Mouse (Mus musculus) stomach, embryonic 16.5 days (tissue): ENCODE measurements at regions not wholly inside any gene's neighbourhood (a gene's known extent, or its start where the extent isn't known, plus 50 kb on each side); places are given as distances from the start of the nearest gene placed in this dataset.
A peak's percentile ranks its signal among the peaks of the same experiment; 100 is the strongest.

Experiments
- ATAC-seq: fragments of 200-750 bp; cut with Nextera tagmentation; 2 replicates; pipeline ENCODE4 v1.8.0; 2017; ENCODE audit warnings: moderate number of reproducible peaks, moderate TSS enrichment; ENCODE audit not compliant: insufficient read depth, low FRiP score
- H3K27ac ChIP-seq: fragments of 300-500 bp; sonication (generic); 2 replicates; pipeline ENCODE4 v1.5.1; 2014; ENCODE audit warnings: low read length
- H3K27me3 ChIP-seq: fragments of 300-500 bp; sonication (generic); 2 replicates; pipeline ENCODE4 v1.6.1; 2014; ENCODE audit warnings: low read length, control low read depth, mixed read lengths; ENCODE audit not compliant: control insufficient read depth, insufficient read depth
- H3K36me3 ChIP-seq: fragments of 300-500 bp; sonication (generic); 2 replicates; pipeline ENCODE4 v1.6.1; 2014; ENCODE audit warnings: low read length; ENCODE audit not compliant: control insufficient read depth, insufficient read depth
- H3K4me1 ChIP-seq: fragments of 300-500 bp; sonication (generic); 2 replicates; pipeline ENCODE4 v1.6.1; 2014; ENCODE audit warnings: low read length, control low read depth, mixed read lengths; ENCODE audit not compliant: control insufficient read depth, insufficient read depth
- H3K4me2 ChIP-seq: fragments of 300-500 bp; sonication (generic); 2 replicates; pipeline ENCODE4 v1.6.1; 2014; ENCODE audit warnings: low read depth, low read length, mixed read lengths
- H3K4me3 ChIP-seq: fragments of 300-500 bp; sonication (generic); replicated peaks from 2 replicates; pipeline ENCODE4 v1.5.1; 2014; ENCODE audit warnings: mild to moderate bottlenecking, low read length
- H3K9ac ChIP-seq: fragments of 300-500 bp; sonication (generic); 2 replicates; pipeline ENCODE4 v1.6.1; 2014; ENCODE audit warnings: low read length
- H3K9me3 ChIP-seq: fragments of 300-500 bp; sonication (generic); replicated peaks from 2 replicates; pipeline ENCODE4 v1.6.1; 2016; ENCODE audit warnings: low read length, control low read depth; ENCODE audit not compliant: control insufficient read depth
- whole genome bisulfite sequencing: fragments of 180-500 bp; shearing (Covaris S2); extraction: QIAGEN DNeasy Blood & Tissue Kit; methylation state at CpG from one replicate; pipeline ENCODE4 v1.1.7; 2014; 5-methylcytosine and 5-hydroxymethylcytosine counted together

GRCm38 (mm10) chr10:111753646-111754045, 218.8 kb upstream of the Krr1 start:
- Histone ChIP-seq H3K36me3 (no peaks in the 10 kb centered on the region), H3K4me2 (no peak overlapping the region)

GRCm38 (mm10) chr10:111755964-111756363, 216.5 kb upstream of the Krr1 start:
- Histone ChIP-seq H3K9ac (no peak overlapping the region), H3K4me2 (0 out of 2 replicates have a peak overlapping the region, but pooled peaks have one; percentile 15), H3K27ac (peak overlapping the region; percentile 73), H3K4me3 (no peak overlapping the region), H3K4me1 (peaks cover 15% of the 10 kb centered on the region), H3K9me3 (no peaks in the 10 kb centered on the region), H3K27me3 (no peaks in the 10 kb centered on the region), H3K36me3 (no peaks in the 10 kb centered on the region)
- 37% methylated on average over 1 of the region's 1 CpGs for WGBS
- no peak for ATAC-seq

More at GRCm38 (mm10) chr10:111753646-111754045, 218.8 kb upstream of the Krr1 start:
- Histone ChIP-seq H3K27ac (no peak overlapping the region), H3K9me3 (no peaks in the 10 kb centered on the region), H3K4me3 (no peak overlapping the region), H3K4me1 (peaks cover 13% of the 10 kb centered on the region), H3K27me3 (no peaks in the 10 kb centered on the region), H3K9ac (no peak overlapping the region)
- no peak for ATAC-seq
- 71% methylated on average over 2 of the region's 2 CpGs for WGBS

- 70% methylated on average over 5 of the region's 5 CpGs for WGBS
- no peaks in the 10 kb centered on the region for H3K36me3 ChIP-seq
- peak; percentile 85; the same call in 1 of the 2 replicates for ATAC-seq
These were observed 215.9 kb upstream of the Krr1 start for GRCm38 (mm10) chr10:111756528-111756927.

GRCm38 (mm10) chr10:111757689-111758088, 214.8 kb upstream of the Krr1 start:
- H3K4me2 ChIP-seq: no peak overlapping the region
- H3K9ac ChIP-seq: no peak overlapping the region
- H3K27me3 ChIP-seq: no peaks in the 10 kb centered on the region
- H3K4me3 ChIP-seq: no peak overlapping the region
- no peak for ATAC-seq
- no peak overlapping the region for H3K27ac ChIP-seq
- peaks cover 15% of the 10 kb centered on the region for H3K4me1 ChIP-seq
- H3K9me3 ChIP-seq: no peaks in the 10 kb centered on the region
- 83% methylated on average over 7 of the region's 7 CpGs for WGBS
- no peaks in the 10 kb centered on the region for H3K36me3 ChIP-seq

More at GRCm38 (mm10) chr10:111756528-111756927, 215.9 kb upstream of the Krr1 start:
- no peak overlapping the region for H3K4me2 ChIP-seq
- H3K4me1 ChIP-seq: peaks cover 15% of the 10 kb centered on the region
- no peaks in the 10 kb centered on the region for H3K27me3 ChIP-seq
- no peak overlapping the region for H3K4me3 ChIP-seq
- H3K9ac ChIP-seq: no peak overlapping the region
- H3K27ac ChIP-seq: peak overlapping the region; percentile 57; the same call in 1 of the 2 replicates
- H3K9me3 ChIP-seq: no peaks in the 10 kb centered on the region

GRCm38 (mm10) chr10:111759505-111759904, 213.0 kb upstream of the Krr1 start:
- no peak overlapping the region for H3K4me3 ChIP-seq
- H3K9me3 ChIP-seq: no peaks in the 10 kb centered on the region
- no peak overlapping the region for H3K9ac ChIP-seq
- 49% methylated on average over 3 of the region's 3 CpGs for WGBS
- H3K27me3 ChIP-seq: no peaks in the 10 kb centered on the region
- H3K4me2 ChIP-seq: no peak overlapping the region
- peaks cover 15% of the 10 kb centered on the region for H3K4me1 ChIP-seq
- H3K36me3 ChIP-seq: no peaks in the 10 kb centered on the region
- ATAC-seq: no peak
- no peak overlapping the region for H3K27ac ChIP-seq

GRCm38 (mm10) chr10:111762751-111763528, 209.5 kb upstream of the Krr1 start:
- H3K4me3 ChIP-seq: no peak overlapping the region
- WGBS: 81% methylated on average over 8 of the region's 8 CpGs
- ATAC-seq: no peak
- H3K27me3 ChIP-seq: no peaks in the 10 kb centered on the region
- peaks cover 10% of the 10 kb centered on the region; the same call in 1 of the 2 replicates for H3K4me1 ChIP-seq
- no peaks in the 10 kb centered on the region for H3K36me3 ChIP-seq
- no peaks in the 10 kb centered on the region for H3K9me3 ChIP-seq
- no peak overlapping the region for H3K4me2 ChIP-seq
- H3K9ac ChIP-seq: no peak overlapping the region
- H3K27ac ChIP-seq: no peak overlapping the region

- no peak overlapping the region for H3K4me2 ChIP-seq
- H3K9me3 ChIP-seq: no peaks in the 10 kb centered on the region
- no peaks in the 10 kb centered on the region for H3K27me3 ChIP-seq
- no peak overlapping the region for H3K4me3 ChIP-seq
- WGBS: 70% methylated on average over 7 of the region's 7 CpGs
- peak overlapping the region; percentile 89 for H3K27ac ChIP-seq
- H3K9ac ChIP-seq: no peak overlapping the region
- no peak for ATAC-seq
- peaks cover 12% of the 10 kb centered on the region for H3K4me1 ChIP-seq
- no peaks in the 10 kb centered on the region for H3K36me3 ChIP-seq
These were observed 205.3 kb upstream of the Krr1 start for GRCm38 (mm10) chr10:111767011-111767720.

GRCm38 (mm10) chr10:111767813-111768455, 204.5 kb upstream of the Krr1 start:
- H3K4me2 ChIP-seq: no peak overlapping the region
- no peaks in the 10 kb centered on the region for H3K9me3 ChIP-seq
- H3K27me3 ChIP-seq: no peaks in the 10 kb centered on the region
- no peaks in the 10 kb centered on the region for H3K36me3 ChIP-seq
- H3K4me3 ChIP-seq: no peak overlapping the region
- ATAC-seq: no peak
- H3K9ac ChIP-seq: no peak overlapping the region
- peaks cover 12% of the 10 kb centered on the region for H3K4me1 ChIP-seq
- peak overlapping the region; percentile 89 for H3K27ac ChIP-seq
- WGBS: 77% methylated on average over 14 of the region's 14 CpGs
